Mouse (Mus musculus): ENCODE results near the gene Olfr52.
A peak's percentile ranks its signal among the peaks of the same experiment; 100 is the strongest.

Gene Olfr52

DNA sequence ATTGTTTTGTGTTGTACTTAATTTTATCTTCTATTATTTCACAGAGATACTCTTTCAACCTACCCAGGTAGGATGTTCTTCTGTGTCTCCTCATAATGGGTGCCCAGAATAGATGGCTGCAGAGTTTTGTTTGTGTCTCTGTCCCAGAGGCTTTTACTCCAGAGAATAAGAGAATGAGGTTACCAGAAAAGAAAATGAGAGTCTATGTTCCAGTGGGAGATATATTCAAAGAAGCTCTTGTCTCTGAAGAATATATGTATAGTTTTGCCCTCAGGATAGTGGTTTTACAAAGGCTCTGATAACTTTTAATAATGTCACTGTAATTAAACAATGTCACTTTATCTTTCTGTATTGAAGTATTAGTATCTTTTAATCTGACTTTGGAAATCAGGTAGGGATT is at the start of gene Olfr52:
Gene Olfr52, minus strand, starts transcription at position 101 of the 400 bp plus-strand sequence.
- no peak for DNase-seq (ENCODE audit: low read depth, low spot score)

GRCm38 (mm10) chr2:86231301-86231700 is 45.8 kb upstream of the Olfr52 start, which contains the start of gene Olfr1047:
TSS of gene Olfr1047 (minus strand) at chr2:86231401.
- DNase-seq (ENCODE audit: low read depth, low spot score): no peak

- no peak for DNase-seq (ENCODE audit: low read depth, low spot score)
Measured at GRCm38 (mm10) chr2:86219214-86219613, 33.7 kb upstream of the Olfr52 start, which contains the start of gene Olfr1046. TSS of gene Olfr1046 (minus strand) at chr2:86219314.

DNA sequence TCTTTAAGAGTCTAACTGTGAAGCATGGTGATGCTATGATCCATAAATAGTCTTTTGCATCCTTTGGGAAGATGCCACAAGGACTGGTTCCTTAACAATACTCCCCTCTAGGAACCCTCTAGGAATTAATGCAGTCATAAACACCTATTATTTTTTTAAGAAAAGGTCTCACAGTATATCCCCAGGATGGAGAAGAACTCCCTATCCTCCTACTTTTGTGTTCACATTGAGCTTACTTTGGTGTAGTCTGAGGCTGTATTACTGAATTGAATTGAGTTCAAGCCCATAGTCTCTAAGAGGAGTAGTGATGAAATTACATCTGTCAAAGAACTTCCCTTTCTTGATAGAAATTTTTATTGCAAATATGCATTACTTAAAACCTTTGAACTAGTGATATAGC is 17.4 kb upstream of the Olfr52 start, which contains the start of gene Olfr1045:
Gene Olfr1045, minus strand, starts transcription at position 101 of the 400 bp plus-strand sequence.
- DNase-seq (ENCODE audit: low read depth, low spot score): no peak

DNA sequence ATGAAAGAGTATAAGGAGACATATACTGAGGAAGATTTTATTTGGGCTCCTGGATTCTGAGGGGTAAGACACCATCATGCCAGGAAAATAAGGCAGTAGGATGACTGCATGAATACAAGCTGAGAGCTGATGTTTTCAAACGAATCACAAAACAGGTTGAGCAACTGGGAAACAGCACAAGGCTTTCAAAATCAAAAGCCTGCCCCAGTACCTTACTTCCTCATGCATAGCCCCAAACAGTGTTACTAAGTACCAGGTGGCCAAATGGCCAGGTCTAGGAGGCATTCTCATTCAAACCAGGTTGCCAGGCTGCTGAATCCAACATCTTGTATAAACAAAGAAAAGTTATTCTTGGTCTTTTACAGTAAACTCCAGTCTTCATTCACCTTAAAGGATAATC is 10.4 kb upstream of the Olfr52 start:
- no peak for DNase-seq (ENCODE audit: low read depth, low spot score)

GRCm38 (mm10) chr2:86179950-86180349 is 5.5 kb downstream of the Olfr52 start:
- peak; percentile 78 for DNase-seq (ENCODE audit: low read depth, low spot score)

GRCm38 (mm10) chr2:86177720-86178119 is 7.8 kb downstream of the Olfr52 start, which contains the start of gene Olfr1044:
TSS of gene Olfr1044 (minus strand) at chr2:86177820.
- DNase-seq (ENCODE audit: low read depth, low spot score): no peak

DNA sequence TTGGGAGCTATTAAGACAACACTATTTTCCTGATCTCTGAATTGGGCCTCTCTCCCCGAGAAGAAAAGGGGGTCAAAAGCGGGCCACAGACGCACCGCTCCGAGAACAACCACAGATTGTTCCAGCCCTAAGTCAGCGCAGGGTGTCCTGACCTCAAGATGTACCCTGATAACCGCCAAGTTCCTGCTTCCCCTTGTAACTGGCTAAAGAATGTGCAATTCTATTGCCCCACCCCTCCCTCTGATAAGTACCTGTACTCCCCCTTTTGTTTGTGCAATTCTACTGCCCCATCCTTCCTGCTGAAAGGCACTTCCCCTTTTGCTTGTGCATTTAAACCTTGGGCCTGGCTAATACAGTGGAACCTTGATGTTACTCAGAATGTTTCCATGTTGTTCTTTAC is 10.1 kb downstream of the Olfr52 start:
- DNase-seq (ENCODE audit: low read depth, low spot score): peak; percentile 71

- no peak for DNase-seq (ENCODE audit: low read depth, low spot score)
Measured at GRCm38 (mm10) chr2:86167422-86167821, 18.1 kb downstream of the Olfr52 start, which contains the start of gene Olfr1043. TSS of gene Olfr1043 (minus strand) at chr2:86167522.

DNA sequence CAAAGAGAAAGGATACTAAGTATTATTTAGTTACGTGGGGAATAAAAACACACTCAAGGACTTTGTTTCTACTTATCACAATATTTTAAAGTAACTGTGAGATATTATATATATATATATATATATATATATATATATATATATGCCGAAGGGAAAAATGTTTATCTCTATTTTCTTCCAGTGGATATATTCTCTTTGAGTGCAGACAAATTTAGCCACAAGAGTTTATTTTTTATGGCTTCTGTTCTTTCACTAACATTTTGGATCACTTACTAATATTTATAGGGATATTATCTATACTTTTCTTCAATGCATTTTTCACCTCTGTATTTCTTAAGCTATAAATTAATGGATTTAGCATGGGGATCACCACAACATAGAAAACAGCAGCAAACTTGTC is 23.7 kb downstream of the Olfr52 start, which contains the start of gene Olfr1042:
Gene Olfr1042, minus strand, starts transcription at position 101 of the 400 bp plus-strand sequence.
- DNase-seq (ENCODE audit: low read depth, low spot score): no peak

GRCm38 (mm10) chr2:86146632-86147031 is 38.9 kb downstream of the Olfr52 start, which contains the start of gene Olfr1040:
TSS of gene Olfr1040 (minus strand) at chr2:86146732.
- DNase-seq (ENCODE audit: low read depth, low spot score): no peak

DNA sequence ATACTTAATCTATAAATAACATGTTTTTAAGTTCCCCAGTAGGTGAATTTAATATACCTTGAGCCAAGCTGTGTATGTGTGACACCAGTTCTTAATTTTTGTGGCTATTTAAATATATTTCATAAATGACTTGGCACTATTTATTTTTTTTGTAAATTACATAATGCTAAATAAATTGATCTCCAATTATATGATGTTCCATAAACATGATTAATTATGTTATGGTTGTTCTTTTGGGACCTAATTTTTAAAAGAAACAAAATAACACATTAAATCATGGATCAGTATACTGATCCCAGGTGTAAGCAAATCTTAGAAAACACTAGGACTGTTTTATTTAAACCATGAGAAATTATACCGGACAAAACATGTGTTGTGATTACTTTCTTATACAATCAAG is 49.7 kb downstream of the Olfr52 start, which contains the start of gene Olfr1039:
Gene Olfr1039, minus strand, starts transcription at position 101 of the 400 bp plus-strand sequence.
- DNase-seq (ENCODE audit: low read depth, low spot score): no peak

Measured in ZHBTc4 (cell line).